Mouse (Mus musculus): ENCODE measurements around the gene Parp8. TPM values are rescaled to one million over a fixed set of nuclear protein-coding genes. Genes with fewer than 3 reads are reported as not detected.

The Parp8 gene
- polyA plus RNA-seq, 1 experiment = 48.2 TPM

DNA sequence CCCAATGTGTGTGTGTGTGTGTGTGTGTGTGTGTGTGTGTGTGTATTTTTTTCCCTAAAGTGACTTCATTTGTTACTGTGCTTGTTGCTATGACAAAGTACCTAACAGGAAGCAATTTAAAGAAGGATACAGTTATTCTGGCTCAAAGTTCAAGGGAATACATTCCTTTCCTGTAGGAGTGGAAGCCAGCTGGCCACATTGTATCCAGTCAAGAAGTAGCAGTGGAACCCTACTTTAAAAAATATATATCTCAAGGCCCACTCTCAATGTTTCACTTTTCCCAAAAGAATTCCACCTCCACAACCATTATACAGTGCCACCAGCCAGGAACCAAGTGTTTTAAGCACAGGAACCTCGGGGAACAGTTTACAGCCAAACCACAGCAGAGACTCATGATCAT lies 55.7 kb downstream of the Parp8 start:
- no peak overlapping the region for H3K27ac ChIP-seq (ENCODE audit: insufficient read depth, low read depth, low read length)
- H3K4me3 ChIP-seq (ENCODE audit: insufficient read depth, low read length) = no peak overlapping the region
- H3K4me1 ChIP-seq (ENCODE audit: control insufficient read depth, insufficient read depth, low read length) = peaks cover 11% of the 10 kb centered on the region
- no peak for TF ChIP-seq POLR2A (IDR thresholded peaks at IDR 0.05; ENCODE audit: borderline replicate concordance, low read depth, low read length)
- no peak for TF ChIP-seq CTCF (IDR thresholded peaks at IDR 0.05; ENCODE audit: low read depth, low read length)

DNA sequence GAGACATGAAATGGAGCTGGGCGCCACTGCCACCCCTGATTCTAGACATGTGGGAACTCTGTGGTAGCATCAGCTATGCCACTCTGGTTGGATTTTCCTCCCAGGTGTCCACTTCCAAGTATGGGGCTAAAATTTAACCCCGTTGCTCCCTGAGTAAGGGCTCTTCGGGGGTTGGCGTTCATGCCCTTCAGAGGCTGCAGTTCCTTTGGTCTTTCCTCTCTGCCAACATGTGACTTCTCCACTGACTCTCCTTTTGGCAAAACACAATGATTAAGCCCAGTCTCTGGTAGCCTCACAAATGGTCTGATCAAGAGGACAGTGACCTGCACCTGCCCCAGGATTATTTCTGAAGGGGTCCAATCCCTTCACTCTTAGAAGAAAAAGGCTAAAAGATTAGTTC lies 56.4 kb downstream of the Parp8 start:
- Histone ChIP-seq H3K27ac (ENCODE audit: insufficient read depth, low read depth, low read length) (no peak overlapping the region), H3K4me3 (ENCODE audit: insufficient read depth, low read length) (no peak overlapping the region), H3K4me1 (ENCODE audit: control insufficient read depth, insufficient read depth, low read length) (peaks cover 15% of the 10 kb centered on the region)
- TF ChIP-seq CTCF (IDR thresholded peaks at IDR 0.05; ENCODE audit: low read depth, low read length) (no peak), POLR2A (IDR thresholded peaks at IDR 0.05; ENCODE audit: borderline replicate concordance, low read depth, low read length) (no peak)

DNA sequence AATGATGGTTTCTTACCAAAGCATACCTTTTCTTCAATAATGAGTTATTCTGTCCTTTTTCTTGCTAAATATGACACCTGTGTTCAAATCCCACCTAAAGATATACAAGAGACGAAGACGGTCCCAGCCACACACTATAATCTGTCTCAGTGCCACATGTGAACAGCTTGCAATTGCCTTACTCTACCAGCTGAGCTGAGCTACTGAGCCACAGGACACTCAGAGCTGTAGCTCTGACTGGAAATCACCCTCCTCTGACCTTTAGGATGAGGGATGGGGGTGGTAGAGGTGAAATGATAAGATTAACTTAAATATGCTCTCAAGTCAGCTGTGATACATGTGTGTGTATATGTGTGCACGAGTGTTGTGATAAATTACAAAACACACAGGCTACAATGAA lies 57.9 kb downstream of the Parp8 start:
- H3K4me1 ChIP-seq (ENCODE audit: control insufficient read depth, insufficient read depth, low read length) = peaks cover 19% of the 10 kb centered on the region
- H3K4me3 ChIP-seq (ENCODE audit: insufficient read depth, low read length) = no peak overlapping the region
- TF ChIP-seq CTCF (IDR thresholded peaks at IDR 0.05; ENCODE audit: low read depth, low read length) (no peak), POLR2A (IDR thresholded peaks at IDR 0.05; ENCODE audit: borderline replicate concordance, low read depth, low read length) (no peak)
- no peak overlapping the region for H3K27ac ChIP-seq (ENCODE audit: insufficient read depth, low read depth, low read length)

DNA sequence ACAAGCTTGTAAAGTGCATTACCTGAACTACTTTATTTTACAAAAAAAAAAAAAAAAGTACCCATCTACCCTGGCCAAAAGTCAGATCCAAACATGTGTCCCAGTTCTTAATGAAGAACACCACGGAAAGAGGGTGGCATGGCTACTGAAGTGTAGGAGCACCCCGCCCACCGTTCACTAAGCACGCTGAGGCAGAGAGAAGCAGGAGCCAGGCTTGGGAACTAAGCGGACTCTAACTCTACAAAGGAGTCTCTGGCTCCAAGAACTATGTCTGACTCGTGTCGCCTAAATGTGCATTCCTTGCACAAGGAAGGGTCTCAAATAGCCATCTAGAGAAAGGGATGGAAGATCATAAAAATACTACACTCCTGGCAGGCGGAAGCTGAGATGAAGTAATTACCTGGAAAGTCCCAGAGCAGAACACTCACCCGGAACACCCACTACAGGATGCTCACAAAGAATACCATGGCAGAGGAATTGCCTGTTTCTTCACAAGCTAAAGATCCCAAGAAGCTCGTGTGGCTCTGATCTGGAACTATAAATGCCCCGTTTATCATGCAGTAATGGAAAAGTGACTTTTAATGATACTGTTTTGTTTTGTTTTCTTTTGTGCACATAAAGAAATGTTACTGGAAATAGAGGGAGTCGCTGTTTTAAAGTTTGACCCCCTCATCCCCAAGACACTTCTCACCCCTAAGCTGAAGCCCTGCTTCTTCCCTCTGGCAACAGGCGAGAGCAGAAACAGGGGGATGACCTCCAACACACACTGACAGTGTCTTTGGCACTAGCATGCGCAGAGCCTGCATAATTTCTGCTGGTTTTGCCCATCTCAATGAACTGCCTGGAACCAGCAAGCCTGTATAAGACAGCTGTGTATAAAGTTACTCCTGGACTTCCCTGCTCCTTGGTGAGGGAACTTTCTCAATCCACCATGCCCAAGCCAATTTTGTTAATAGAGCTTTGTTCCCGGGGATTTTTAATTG lies 62.6 kb downstream of the Parp8 start:
- no peak for TF ChIP-seq POLR2A (IDR thresholded peaks at IDR 0.05; ENCODE audit: borderline replicate concordance, low read depth, low read length)
- TF ChIP-seq CTCF (IDR thresholded peaks at IDR 0.05; ENCODE audit: low read depth, low read length) = no peak
- Histone ChIP-seq H3K27ac (ENCODE audit: insufficient read depth, low read depth, low read length) (no peak overlapping the region), H3K4me1 (ENCODE audit: control insufficient read depth, insufficient read depth, low read length) (peaks cover 18% of the 10 kb centered on the region), H3K4me3 (ENCODE audit: insufficient read depth, low read length) (no peak overlapping the region)

DNA sequence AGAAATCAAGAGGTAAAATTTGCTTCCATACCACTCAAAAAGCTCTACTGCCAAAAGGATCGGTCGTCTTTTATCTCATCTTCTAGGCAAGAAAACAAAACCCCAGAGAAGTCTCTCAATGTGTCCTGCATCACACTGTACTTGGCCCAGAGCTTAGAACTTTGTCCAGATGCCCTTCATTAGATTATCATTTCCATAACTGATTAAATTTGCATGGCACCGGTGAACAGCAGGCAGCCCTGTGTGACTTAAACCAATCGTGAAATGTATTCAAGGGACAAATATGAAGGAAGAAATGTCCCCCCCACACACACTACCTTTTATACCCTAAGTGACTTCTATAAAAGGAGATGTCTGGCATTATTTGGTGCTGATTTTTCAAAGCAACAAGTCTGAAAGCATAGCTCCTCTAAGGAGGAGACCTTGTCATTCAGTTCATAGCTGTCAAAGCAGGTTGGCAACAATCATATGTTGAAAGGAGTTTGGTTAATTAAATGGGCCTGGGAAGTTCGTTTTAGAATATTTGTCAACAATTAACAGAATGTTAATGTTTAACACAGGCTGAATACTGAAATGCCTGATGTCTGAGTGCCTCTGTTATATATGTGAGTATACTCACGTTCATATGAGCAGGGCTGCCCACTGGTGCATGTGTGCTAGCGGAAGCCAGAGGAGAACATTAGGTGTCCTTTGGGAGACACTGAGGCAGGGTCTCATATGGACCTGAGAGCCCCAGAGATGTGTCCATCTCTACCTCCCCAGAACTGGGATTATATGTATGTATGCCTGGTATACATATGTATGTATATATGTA lies 66.4 kb downstream of the Parp8 start:
- Histone ChIP-seq H3K27ac (ENCODE audit: insufficient read depth, low read depth, low read length) (no peak overlapping the region), H3K4me3 (ENCODE audit: insufficient read depth, low read length) (no peak overlapping the region), H3K4me1 (ENCODE audit: control insufficient read depth, insufficient read depth, low read length) (peaks cover 17% of the 10 kb centered on the region)
- TF ChIP-seq CTCF (IDR thresholded peaks at IDR 0.05; ENCODE audit: low read depth, low read length) (no peak), POLR2A (IDR thresholded peaks at IDR 0.05; ENCODE audit: borderline replicate concordance, low read depth, low read length) (no peak)

DNA sequence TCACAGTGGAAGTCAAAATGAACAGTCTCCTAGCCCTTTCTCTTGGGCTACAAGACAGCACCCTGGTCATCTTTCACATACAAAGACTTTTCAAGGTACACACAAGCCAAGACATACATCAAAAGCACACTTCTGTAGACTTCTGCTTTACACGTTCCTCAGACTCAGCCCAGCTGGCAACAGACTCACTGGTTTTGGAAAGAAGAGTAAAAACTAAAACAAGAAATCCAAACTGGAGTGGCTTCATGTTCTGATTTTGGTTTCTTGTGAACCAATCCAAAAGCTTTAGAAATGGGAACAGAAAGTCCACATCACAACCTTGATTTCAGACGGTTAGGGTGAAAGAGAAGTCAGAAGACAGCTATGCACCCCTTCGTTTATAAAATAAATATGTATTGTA lies 67.8 kb downstream of the Parp8 start:
- Histone ChIP-seq H3K4me3 (ENCODE audit: insufficient read depth, low read length) (no peak overlapping the region), H3K27ac (ENCODE audit: insufficient read depth, low read depth, low read length) (peak overlapping the region; percentile 17; the same call in 1 of the 2 replicates), H3K4me1 (ENCODE audit: control insufficient read depth, insufficient read depth, low read length) (peaks cover 10% of the 10 kb centered on the region; the same call in 1 of the 2 replicates)
- no peak for TF ChIP-seq CTCF (IDR thresholded peaks at IDR 0.05; ENCODE audit: low read depth, low read length)
- no peak for TF ChIP-seq POLR2A (IDR thresholded peaks at IDR 0.05; ENCODE audit: borderline replicate concordance, low read depth, low read length)

DNA sequence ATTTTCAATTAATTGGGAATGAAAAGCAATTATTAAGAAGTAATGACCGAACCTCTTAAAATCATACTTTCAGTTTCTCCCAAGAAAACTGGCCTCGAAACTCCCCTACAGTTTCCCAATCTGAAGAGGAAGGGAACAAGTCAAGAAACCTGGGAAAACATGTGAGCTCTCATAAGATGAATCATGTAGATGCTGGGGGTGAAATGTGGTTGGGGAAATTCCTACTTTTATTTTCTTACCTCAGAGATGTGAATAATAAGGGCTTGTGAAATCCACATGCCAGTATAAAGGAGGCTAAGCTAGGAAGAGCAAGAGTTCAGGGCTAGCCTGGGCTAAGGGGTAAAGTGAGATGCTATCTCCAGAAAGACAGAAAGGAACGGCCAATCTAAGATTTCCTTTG lies 74.0 kb downstream of the Parp8 start:
- Histone ChIP-seq H3K27ac (ENCODE audit: insufficient read depth, low read depth, low read length) (no peak overlapping the region), H3K4me3 (ENCODE audit: insufficient read depth, low read length) (no peak overlapping the region), H3K4me1 (ENCODE audit: control insufficient read depth, insufficient read depth, low read length) (peaks cover 22% of the 10 kb centered on the region)
- no peak for TF ChIP-seq POLR2A (IDR thresholded peaks at IDR 0.05; ENCODE audit: borderline replicate concordance, low read depth, low read length)

DNA sequence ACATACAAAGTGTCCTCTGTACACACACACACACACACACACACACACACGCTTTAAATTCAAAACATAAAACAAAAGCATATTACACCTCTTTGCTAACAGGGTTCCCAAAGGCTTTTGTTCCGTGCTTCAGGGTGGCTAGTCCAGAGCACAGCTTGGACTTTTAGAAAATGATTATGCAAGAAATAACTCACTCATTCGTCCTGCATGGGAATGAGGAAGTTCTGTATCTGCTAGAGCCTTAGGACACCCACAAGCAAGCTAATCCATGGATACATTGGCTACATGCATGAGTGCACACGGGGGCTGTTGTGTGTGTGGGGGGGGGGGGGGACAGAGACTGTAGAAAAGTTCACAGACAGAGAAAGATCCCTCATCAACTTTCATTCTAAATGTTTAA lies 75.8 kb downstream of the Parp8 start:
- no peak for TF ChIP-seq POLR2A (IDR thresholded peaks at IDR 0.05; ENCODE audit: borderline replicate concordance, low read depth, low read length)
- no peak for TF ChIP-seq CTCF (IDR thresholded peaks at IDR 0.05; ENCODE audit: low read depth, low read length)
- Histone ChIP-seq H3K4me1 (ENCODE audit: control insufficient read depth, insufficient read depth, low read length) (peaks cover 22% of the 10 kb centered on the region), H3K27ac (ENCODE audit: insufficient read depth, low read depth, low read length) (peak overlapping the region; percentile 4; the same call in 1 of the 2 replicates), H3K4me3 (ENCODE audit: insufficient read depth, low read length) (peak overlapping the region; percentile 24; the same call in 1 of the 2 replicates)

DNA sequence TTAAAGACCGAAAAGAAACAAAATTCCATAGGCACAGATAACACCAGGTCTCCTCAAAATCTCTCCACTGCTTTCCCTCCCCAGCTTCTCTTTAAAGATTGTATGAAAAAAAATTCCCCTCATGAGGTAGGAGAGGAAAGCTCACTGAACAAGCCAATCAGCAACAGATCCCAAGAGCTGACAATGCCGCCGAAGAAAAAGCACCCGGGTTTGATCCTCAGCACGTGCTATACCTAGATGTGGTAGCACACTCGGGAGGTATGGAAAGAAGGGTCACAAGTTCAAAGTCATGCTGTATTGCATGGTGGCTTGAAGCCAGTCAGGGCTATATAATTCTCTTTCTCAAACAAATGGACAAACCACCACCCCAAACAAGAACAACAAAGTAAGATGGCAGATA lies 76.3 kb downstream of the Parp8 start:
- peak overlapping the region; percentile 4; the same call in 1 of the 2 replicates for H3K27ac ChIP-seq (ENCODE audit: insufficient read depth, low read depth, low read length)
- peaks cover 22% of the 10 kb centered on the region for H3K4me1 ChIP-seq (ENCODE audit: control insufficient read depth, insufficient read depth, low read length)
- H3K4me3 ChIP-seq (ENCODE audit: insufficient read depth, low read length) = 0 out of 2 replicates have a peak overlapping the region, but pooled peaks have one; percentile 24
- TF ChIP-seq POLR2A (IDR thresholded peaks at IDR 0.05; ENCODE audit: borderline replicate concordance, low read depth, low read length) (no peak), CTCF (IDR thresholded peaks at IDR 0.05; ENCODE audit: low read depth, low read length) (no peak)
